Mouse (Mus musculus): ENCODE data around the gene Gm47996.
"Not testable (repeated sequence)": the region's sequence is repeated elsewhere in the genome, so short reads cannot be mapped to it uniquely, and the experiment has no call there.

DNA sequence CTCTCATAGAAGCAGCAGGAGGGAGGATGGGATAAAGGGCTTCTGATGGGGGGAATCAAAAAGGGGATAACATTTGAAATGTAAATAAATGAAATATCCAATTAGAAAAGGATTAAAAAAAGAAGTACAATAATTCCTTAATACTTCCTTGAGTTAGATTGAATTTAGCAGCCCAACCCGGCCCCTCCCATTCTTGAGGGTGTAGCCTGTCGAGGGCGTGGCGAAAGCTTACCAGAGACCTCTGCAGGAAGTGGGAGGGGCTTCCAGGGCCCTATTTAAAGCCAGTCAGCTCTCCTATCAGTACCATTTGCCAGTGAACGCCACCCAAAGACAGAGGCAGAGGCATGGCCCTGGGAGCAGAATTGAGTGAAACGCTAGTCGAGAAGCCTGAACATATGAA, 27.7 kb upstream of the Gm47996 start, which contains the start of gene Gm47985:
- TF ChIP-seq CTCF (IDR thresholded peaks at IDR 0.05; ENCODE audit: low read depth, low read length); POLR2A (IDR thresholded peaks at IDR 0.05; ENCODE audit: borderline replicate concordance, low read depth, low read length): not testable (repeated sequence)

Data from bone marrow macrophage, adult 2 months (primary cell).